Mouse (Mus musculus): ENCODE data around the gene Serinc2.

DNA sequence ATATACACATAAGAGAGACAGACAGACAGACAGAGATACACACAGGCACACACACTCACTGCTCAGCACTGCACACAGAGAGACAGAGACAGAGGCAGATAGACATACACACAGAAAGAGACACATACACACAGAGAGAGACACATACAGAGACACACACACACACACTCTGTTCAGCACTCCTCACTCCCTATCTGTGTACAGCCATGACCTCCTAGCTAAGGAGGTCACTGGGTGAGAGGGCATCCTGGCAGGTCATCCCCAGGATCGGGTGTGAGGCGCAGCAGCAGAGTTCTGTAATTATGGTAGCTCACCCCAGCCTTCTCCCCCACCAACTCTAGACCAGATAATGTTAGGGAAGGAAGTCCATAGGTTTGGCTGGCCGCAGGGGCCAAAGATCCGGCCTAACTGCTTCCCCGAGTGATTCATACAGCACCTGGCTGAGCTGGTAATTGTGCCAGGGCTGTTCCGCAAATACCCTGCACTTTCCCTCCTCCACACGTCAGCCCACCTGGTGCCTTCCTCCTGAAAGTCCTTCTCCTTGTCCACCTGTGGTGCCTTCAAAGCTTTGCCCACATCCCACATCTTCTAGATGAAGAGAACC, 2.3 kb downstream of the Serinc2 start:
- TF ChIP-seq CTCF (IDR thresholded peaks at IDR 0.05; ENCODE audit: control insufficient read depth, insufficient read depth, insufficient read length) (no peak), USF1 (IDR thresholded peaks at IDR 0.05; ENCODE audit: low read depth) (no peak), MYOG (IDR thresholded peaks at IDR 0.05; ENCODE audit: control insufficient read depth, extremely low read depth, insufficient read length) (no peak), MAX (IDR thresholded peaks at IDR 0.05) (no peak), MYOD1 (IDR thresholded peaks at IDR 0.05; ENCODE audit: control insufficient read depth, insufficient read length, low read depth) (no peak), CEBPB (IDR thresholded peaks at IDR 0.05; ENCODE audit: low read depth) (no peak)

Data from C2C12 (cell line).